Mouse (Mus musculus): ENCODE measurements around the gene Trnau1ap. TPM values are rescaled to one million over a fixed set of nuclear protein-coding genes. Genes with fewer than 3 reads are reported as not detected.
"Not testable (repeated sequence)": the region's sequence is repeated elsewhere in the genome, so short reads cannot be mapped to it uniquely, and the experiment has no call there.

Trnau1ap gene
- total RNA-seq, 2 experiments from 2014 or later, result 28.3 to 29.5 TPM

- DNase-seq, result peak; percentile 96 to 98
- intact Hi-C loops (cut with DNase I), result loop anchor here (1.0 to 5.0 kb wide), 4 partner anchors 52 to 258 kb away; partner anchors contain the start of gene Taf12
Observed at GRCm38 (mm10) chr4:132345135-132345842, 16.0 kb upstream of the Trnau1ap start.

- peak in 1 of 2 experiments; percentile 24 for DNase-seq
- intact Hi-C loops (cut with DNase I), result loop anchor here (1.0 to 5.0 kb wide), 4 partner anchors 51 to 257 kb away; partner anchors contain the start of gene Taf12
Observed at GRCm38 (mm10) chr4:132344403-132345134, 15.2 kb upstream of the Trnau1ap start.

- intact Hi-C loops (cut with DNase I), result no loop called here
- DNase-seq, result no peak
Observed at GRCm38 (mm10) chr4:132341451-132341850, 12.1 kb upstream of the Trnau1ap start.

DNA sequence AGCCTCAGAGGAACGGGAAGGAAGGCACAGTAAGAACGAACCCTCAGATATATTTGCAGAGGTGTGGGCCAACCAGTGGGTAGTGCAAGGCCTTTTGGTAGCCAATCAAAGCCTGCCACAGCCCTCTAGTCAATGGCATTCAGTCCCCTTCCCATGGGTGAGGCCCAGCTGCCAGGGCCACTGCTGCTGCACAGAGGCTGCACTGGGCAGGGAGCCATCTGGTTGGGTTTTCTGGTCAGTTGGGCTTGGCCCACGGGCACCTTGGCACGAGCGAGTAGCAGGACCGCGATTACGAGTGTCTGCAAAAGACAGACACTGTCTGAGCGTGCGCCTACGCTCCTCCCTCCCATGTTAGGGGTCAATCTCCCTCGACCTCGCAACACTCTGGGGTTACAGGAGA is 9.6 kb upstream of the Trnau1ap start:
- intact Hi-C loops (cut with DNase I), result no loop called here
- DNase-seq, result peak; percentile 83 to 86

DNA sequence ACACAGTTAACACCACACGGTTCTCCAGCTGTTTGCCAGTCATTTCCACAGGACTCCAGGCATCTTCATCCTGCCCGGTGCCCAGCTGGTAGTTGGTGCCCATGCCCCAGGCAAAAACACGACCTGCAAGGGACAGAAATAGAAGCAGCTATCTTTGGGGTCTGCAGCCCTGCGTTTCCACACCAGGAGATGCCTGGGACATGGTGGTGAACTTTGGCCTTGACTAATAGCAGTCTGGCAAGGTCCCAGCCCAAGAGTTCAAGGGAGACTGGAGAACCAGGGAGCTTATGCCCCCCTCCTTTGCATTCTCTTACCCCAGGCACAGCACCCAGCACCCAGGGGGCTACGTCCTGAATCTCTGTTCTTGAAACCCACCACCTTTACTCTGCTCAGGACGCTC is 3.5 kb upstream of the Trnau1ap start:
- no peak for DNase-seq
- intact Hi-C loops (cut with DNase I), result no loop called here

DNA sequence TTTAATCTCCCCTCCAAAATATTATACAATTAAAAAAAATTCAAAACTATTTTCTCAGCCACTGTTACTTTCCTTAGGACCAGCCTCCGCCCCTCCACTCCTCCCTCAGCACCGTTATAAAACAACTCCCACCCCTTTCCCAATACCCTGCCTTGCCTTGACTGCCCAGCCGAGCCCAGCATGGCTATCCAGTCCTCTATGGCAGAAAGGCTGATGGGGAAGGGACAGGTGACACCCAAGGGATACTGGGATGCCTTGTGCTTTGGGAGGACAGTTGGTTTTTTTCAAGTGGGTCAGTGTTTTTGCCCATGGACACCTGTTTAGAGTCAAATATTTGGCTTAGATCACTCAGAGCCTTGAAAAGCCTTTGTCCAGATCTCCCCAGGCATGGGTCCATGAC is 2.6 kb upstream of the Trnau1ap start:
- intact Hi-C loops (cut with DNase I), result no loop called here

DNA sequence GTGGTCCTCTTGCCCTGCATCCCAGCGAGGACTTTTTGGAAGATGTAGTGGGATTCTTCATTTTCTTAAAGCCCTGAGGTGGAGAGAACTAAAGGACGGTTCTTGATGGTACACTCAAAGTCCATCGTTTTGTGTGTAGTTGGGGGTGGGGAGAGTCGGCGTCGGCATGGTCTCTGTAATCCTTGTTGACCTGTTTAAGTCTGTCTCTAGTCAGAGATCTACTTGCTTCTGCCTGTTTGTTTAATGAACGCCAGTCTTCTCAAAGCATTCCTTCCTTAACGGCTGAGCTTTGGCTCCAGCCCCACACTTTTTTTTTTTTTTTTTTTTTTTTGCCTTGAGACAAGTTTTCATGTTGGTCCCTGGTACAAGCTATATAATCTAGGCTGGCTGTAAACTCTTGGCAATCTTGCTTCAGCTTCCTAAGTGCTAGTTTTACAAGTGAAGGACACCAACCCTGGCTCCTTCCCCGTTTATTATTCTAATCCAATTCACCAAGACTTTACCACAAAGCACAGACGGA is 557 bp upstream of the Trnau1ap start:
- intact Hi-C loops (cut with DNase I), result loop anchor here (2.0 kb wide), 1 partner anchor 21 kb away; no protein-coding TSS in a partner anchor
- no peak for DNase-seq

More for the DNA sequence above, 2.6 kb upstream of the Trnau1ap start:
- no peak for DNase-seq

- intact Hi-C loops (cut with DNase I), result loop anchor here (2.0 kb wide), 1 partner anchor 20 kb away; no protein-coding TSS in a partner anchor
- DNase-seq, result no peak
Observed at GRCm38 (mm10) chr4:132328391-132328982, 851 bp downstream of the Trnau1ap start.

- no peak for DNase-seq
- intact Hi-C loops (cut with DNase I), result no loop called here
Observed at GRCm38 (mm10) chr4:132326481-132326880, 2.9 kb downstream of the Trnau1ap start.

- intact Hi-C loops (cut with DNase I), result no loop called here
Observed at GRCm38 (mm10) chr4:132315711-132316110, 13.6 kb downstream of the Trnau1ap start.

DNA sequence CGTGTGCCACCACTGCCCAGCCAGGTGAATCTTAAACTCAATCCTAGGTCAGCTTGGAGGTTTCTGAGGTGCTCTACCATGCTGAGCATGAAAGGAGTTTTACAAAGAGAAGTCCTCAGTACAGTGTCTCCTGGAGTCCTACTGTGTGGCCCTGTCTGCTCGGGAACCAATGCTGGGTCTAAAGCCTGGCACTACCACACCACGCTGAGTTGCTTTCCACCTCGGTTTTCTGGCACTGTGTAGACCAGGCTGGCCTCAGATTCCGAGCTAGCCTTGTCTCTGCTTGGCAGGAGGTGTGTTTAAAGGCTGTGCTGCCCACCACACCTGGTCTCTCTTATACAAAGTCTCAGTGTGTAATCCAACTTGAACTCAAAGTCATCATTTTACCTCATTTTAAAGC is 16.7 kb downstream of the Trnau1ap start:
- intact Hi-C loops (cut with DNase I), result no loop called here
- DNase-seq, result no peak

More at GRCm38 (mm10) chr4:132315711-132316110, 13.6 kb downstream of the Trnau1ap start:
- no peak for DNase-seq

- intact Hi-C loops (cut with DNase I), result no loop called here
Observed at GRCm38 (mm10) chr4:132311801-132312200, 17.5 kb downstream of the Trnau1ap start.

GRCm38 (mm10) chr4:132311209-132311608 is 18.1 kb downstream of the Trnau1ap start:
- no peak for DNase-seq
- intact Hi-C loops (cut with DNase I), result no loop called here

More at GRCm38 (mm10) chr4:132311801-132312200, 17.5 kb downstream of the Trnau1ap start:
- no peak for DNase-seq

DNA sequence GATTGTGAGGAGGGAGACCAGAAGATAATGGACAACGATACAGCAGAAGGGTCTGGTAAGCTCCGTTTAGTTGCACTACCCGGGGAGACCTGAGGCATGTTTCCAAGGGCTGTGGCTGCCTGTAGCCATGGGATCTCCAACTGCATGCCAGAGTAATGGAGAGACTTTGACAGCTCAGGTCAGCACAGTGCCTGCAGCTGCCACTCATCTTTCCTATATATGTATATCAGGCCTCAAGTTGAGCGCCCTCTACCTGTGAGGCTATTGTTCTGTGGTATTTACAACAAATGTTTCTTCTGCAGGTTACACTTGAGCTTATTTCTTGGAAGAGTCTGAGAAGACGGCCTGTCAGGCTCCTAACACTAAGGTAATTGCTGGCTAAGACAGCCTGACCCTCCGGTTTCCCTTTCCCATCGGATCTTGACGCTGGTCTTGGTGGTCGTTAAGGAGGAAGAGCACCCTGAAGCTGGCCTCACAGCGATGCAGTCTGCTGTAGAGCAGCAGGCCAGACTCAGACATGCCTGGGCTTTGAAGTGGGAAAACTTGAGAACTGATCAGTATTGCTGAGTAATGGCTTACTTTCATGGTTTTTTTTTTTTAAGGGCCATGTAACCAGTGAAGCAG is 19.4 kb downstream of the Trnau1ap start:
- intact Hi-C loops (cut with DNase I), result loop anchor here (2.0 kb wide), 2 partner anchors 19 to 35 kb away; partner anchors contain the start of genes Taf12 and Trnau1ap
- DNase-seq, result peak; percentile 48 to 62

DNA sequence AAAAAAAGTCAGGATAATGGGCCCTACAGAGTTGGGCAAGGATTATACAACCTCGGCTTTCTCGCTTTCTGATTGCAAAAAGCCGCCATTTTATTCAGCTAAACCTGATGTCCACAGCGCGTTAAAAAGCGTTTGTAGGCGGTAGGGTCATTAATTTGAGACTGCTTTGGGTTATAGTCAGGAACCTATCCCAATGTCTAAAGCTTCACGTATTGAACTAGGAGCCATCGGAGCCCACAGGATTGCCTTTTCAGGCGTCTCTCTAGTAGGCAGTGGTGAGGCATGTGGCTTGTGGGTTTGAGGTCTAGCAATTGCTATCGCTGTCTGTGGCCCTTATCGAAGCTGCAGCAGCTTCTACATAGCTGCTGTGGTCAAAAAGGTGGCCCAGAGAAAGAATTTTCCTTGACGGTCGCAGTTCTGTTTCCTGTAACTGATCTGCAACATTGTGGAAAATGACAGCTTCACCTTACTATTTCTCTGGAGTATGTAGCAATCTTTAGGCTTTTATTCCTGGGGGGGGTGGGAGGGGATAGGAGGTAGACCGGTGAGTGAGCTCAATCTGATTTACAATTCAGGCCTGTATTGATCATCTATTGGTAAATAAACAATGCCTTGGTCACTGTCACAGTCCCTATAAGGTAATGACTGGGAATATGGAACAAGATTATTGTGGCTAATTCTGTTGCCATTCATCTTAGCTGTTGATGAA is 20.0 kb downstream of the Trnau1ap start:
- DNase-seq, result peak; percentile 22 to 36
- intact Hi-C loops (cut with DNase I), result loop anchor here (2.0 kb wide), 2 partner anchors 20 to 34 kb away; partner anchors contain the start of genes Taf12 and Trnau1ap

DNA sequence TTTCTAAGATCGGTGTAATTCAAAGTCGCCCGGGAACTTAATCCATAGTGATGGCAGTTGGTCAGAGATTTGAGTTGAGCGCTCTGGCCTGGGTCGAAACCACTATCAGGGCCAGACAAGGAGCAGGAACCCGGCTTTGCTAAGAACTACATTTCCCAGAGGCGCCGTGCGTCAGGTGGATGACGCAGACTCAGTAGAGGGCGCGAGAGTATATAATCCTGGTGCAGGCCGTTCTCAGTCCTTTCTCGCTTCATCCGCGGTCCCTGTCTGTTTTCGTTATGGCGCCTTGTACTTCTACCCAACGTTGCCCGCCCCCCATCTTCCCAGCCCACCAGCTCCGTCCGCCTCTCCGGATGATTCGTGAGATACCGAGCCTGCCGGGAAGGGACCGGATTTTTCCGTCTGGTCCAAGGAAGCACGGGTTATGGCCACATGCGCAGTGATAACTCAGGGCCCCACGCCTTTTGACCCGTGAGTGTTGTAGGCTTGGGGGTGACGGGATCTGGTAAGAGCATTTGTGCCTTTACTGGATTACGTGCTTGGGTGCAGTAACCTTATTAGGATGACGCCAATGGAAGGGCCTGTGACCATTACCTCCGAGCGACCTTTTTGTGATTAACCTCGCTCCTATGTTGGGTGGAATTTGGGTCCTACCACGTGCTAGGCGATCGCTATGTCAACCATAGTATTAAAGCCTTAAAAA is 20.8 kb downstream of the Trnau1ap start:
- DNase-seq, result peak; percentile 94 to 95
- intact Hi-C loops (cut with DNase I), result loop anchor here (2.0 kb wide), 2 partner anchors 20 to 34 kb away; partner anchors contain the start of genes Taf12 and Trnau1ap

DNA sequence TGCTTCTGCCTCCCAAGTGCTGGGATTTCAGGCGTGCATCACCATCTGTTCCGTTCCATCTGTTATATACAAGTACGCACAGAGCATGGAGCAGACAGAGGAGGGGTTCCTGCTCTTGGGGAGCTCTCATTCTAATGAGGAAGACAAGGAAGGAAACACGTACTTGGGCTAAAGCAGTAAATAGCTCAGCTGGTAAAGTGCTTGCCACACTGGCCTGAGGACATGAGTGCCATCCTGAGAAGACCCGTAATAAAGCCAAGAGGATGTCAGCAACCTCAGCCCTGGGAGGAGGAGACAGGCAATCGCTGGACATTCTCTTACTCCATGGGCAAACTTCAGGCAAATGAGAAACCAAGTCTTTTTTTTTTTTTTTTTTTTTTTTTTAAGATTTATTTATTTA is 23.3 kb downstream of the Trnau1ap start:
- no peak for DNase-seq
- intact Hi-C loops (cut with DNase I), result no loop called here

GRCm38 (mm10) chr4:132305276-132305675 is 24.1 kb downstream of the Trnau1ap start:
- intact Hi-C loops (cut with DNase I), result no loop called here
- no peak for DNase-seq

DNA sequence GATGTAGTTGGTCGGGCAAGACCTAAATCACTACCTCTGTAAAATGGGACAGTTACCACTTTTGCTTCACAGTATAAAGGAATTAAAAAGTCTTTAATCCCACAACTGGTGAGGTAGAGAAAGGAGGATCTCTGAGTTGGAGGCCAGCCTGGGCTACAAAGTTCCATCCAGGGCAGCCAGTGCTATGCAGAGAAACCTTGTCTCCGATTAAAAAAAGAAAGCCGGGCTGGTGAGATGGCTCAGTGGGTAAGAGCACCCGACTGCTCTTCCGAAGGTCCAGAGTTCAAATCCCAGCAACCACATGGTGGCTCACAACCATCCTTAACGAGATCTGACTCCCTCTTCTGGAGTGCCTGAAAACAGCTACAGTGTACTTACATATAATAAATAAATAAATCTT is 25.9 kb downstream of the Trnau1ap start:
- DNase-seq; intact Hi-C loops (cut with DNase I): not testable (repeated sequence)
